Mouse (Mus musculus): ENCODE data around the gene Zbtb40. TPM values are rescaled to one million over a fixed set of nuclear protein-coding genes. Genes with fewer than 3 reads are reported as not detected.

Gene Zbtb40
- total RNA-seq, 2 experiments from 2014 or later: 13.8 to 15.1 TPM

GRCm38 (mm10) chr4:137039441-137039840 is 9.2 kb downstream of the Zbtb40 start:
- no peak for DNase-seq (ENCODE audit: low spot score in 2 of 2)
- intact Hi-C loops (cut with DNase I): no loop called here

GRCm38 (mm10) chr4:137038501-137038900 is 10.1 kb downstream of the Zbtb40 start:
- intact Hi-C loops (cut with DNase I): no loop called here
- DNase-seq (ENCODE audit: low spot score in 2 of 2): no peak

- intact Hi-C loops (cut with DNase I): no loop called here
- no peak for DNase-seq (ENCODE audit: low spot score in 2 of 2)
Observed at GRCm38 (mm10) chr4:137038096-137038495, 10.5 kb downstream of the Zbtb40 start.

- intact Hi-C loops (cut with DNase I): no loop called here
Observed at GRCm38 (mm10) chr4:137033115-137033887, 15.3 kb downstream of the Zbtb40 start.

GRCm38 (mm10) chr4:137032456-137032855 is 16.1 kb downstream of the Zbtb40 start:
- no peak for DNase-seq (ENCODE audit: low spot score in 2 of 2)
- intact Hi-C loops (cut with DNase I): no loop called here

More at GRCm38 (mm10) chr4:137033115-137033887, 15.3 kb downstream of the Zbtb40 start:
- DNase-seq (ENCODE audit: low spot score in 2 of 2): no peak

GRCm38 (mm10) chr4:137031319-137031718 is 17.3 kb downstream of the Zbtb40 start:
- intact Hi-C loops (cut with DNase I): no loop called here
- no peak for DNase-seq (ENCODE audit: low spot score in 2 of 2)

GRCm38 (mm10) chr4:137029348-137029747 is 19.3 kb downstream of the Zbtb40 start:
- no peak for DNase-seq (ENCODE audit: low spot score in 2 of 2)
- intact Hi-C loops (cut with DNase I): no loop called here

- no peak for DNase-seq (ENCODE audit: low spot score in 2 of 2)
- intact Hi-C loops (cut with DNase I): no loop called here
Observed at GRCm38 (mm10) chr4:137027051-137027450, 21.6 kb downstream of the Zbtb40 start.

GRCm38 (mm10) chr4:137025570-137025969 is 23.0 kb downstream of the Zbtb40 start:
- no peak for DNase-seq (ENCODE audit: low spot score in 2 of 2)
- intact Hi-C loops (cut with DNase I): no loop called here

- intact Hi-C loops (cut with DNase I): no loop called here
- DNase-seq (ENCODE audit: low spot score in 2 of 2): no peak
Observed at GRCm38 (mm10) chr4:137025133-137025532, 23.5 kb downstream of the Zbtb40 start.

GRCm38 (mm10) chr4:137020065-137020464 is 28.5 kb downstream of the Zbtb40 start:
- intact Hi-C loops (cut with DNase I): no loop called here
- DNase-seq (ENCODE audit: low spot score in 2 of 2): no peak

- DNase-seq (ENCODE audit: low spot score in 2 of 2): no peak
- intact Hi-C loops (cut with DNase I): no loop called here
Observed at GRCm38 (mm10) chr4:137015934-137016333, 32.7 kb downstream of the Zbtb40 start.

- intact Hi-C loops (cut with DNase I): no loop called here
- DNase-seq (ENCODE audit: low spot score in 2 of 2): no peak
Observed at GRCm38 (mm10) chr4:137015476-137015856, 33.1 kb downstream of the Zbtb40 start.

- intact Hi-C loops (cut with DNase I): no loop called here
- no peak for DNase-seq (ENCODE audit: low spot score in 2 of 2)
Observed at GRCm38 (mm10) chr4:137014654-137015475, 33.7 kb downstream of the Zbtb40 start.

- intact Hi-C loops (cut with DNase I): no loop called here
- no peak for DNase-seq (ENCODE audit: low spot score in 2 of 2)
Observed at GRCm38 (mm10) chr4:137014124-137014523, 34.5 kb downstream of the Zbtb40 start.

GRCm38 (mm10) chr4:137006966-137007365 is 41.6 kb downstream of the Zbtb40 start:
- no peak for DNase-seq (ENCODE audit: low spot score in 2 of 2)
- intact Hi-C loops (cut with DNase I): no loop called here

GRCm38 (mm10) chr4:137001825-137002224 is 46.8 kb downstream of the Zbtb40 start:
- no peak for DNase-seq (ENCODE audit: low spot score in 2 of 2)
- intact Hi-C loops (cut with DNase I): no loop called here

- intact Hi-C loops (cut with DNase I): no loop called here
- no peak for DNase-seq (ENCODE audit: low spot score in 2 of 2)
Observed at GRCm38 (mm10) chr4:137001020-137001419, 47.6 kb downstream of the Zbtb40 start.

- no peak for DNase-seq (ENCODE audit: low spot score in 2 of 2)
- intact Hi-C loops (cut with DNase I): loop anchor here (5.0 kb wide), 1 partner anchor 49 kb away; the partner anchor contains the start of gene Zbtb40
Observed at GRCm38 (mm10) chr4:136998371-136998770, 50.2 kb downstream of the Zbtb40 start.

GRCm38 (mm10) chr4:136997723-136998345 is 50.8 kb downstream of the Zbtb40 start:
- intact Hi-C loops (cut with DNase I): loop anchor here (5.0 kb wide), 1 partner anchor 49 kb away; the partner anchor contains the start of gene Zbtb40
- peak in 1 of 2 experiments; percentile 60 for DNase-seq (ENCODE audit: low spot score in 2 of 2)

Data from left cerebral cortex, postnatal 25 days (tissue).